7 mouse cellular contexts compared by ENCODE assay signal in genomic region chr7:142918641-142919628, GRCm38 (mm10). TPM values are rescaled to one million over a fixed set of nuclear protein-coding genes. Genes with fewer than 3 reads are reported as not detected.
DNase-seq lines count a peak whose midpoint lies in the region; ATAC-seq and TF ChIP-seq lines count a peak whose summit lies in the region.

No protein-coding gene starts in this region.

- no peak overlapping the region for H3K9ac ChIP-seq in intestine, postnatal 0 days (ENCODE audit: low read depth, low read length)
- H3K9ac ChIP-seq in midbrain, embryonic 14.5 days (replicated peaks; ENCODE audit: low read length): no peak overlapping the region

- intact Hi-C loops in left cerebral cortex, postnatal 4 days (cut with DNase I): no loop called here

- no peaks in the 10 kb centered on the region for H3K9me3 ChIP-seq in intestine, postnatal 0 days (ENCODE audit: control insufficient read depth)
- no peaks in the 10 kb centered on the region for H3K9me3 ChIP-seq in midbrain, embryonic 14.5 days (ENCODE audit: control insufficient read depth, low read length)

- H3K4me1 ChIP-seq in intestine, postnatal 0 days (replicated peaks; ENCODE audit: control insufficient read depth, insufficient read depth, low read length): no peaks in the 10 kb centered on the region
- H3K4me1 ChIP-seq in midbrain, embryonic 14.5 days (ENCODE audit: control insufficient read depth, insufficient read depth, low read length): no peaks in the 10 kb centered on the region

- WGBS in intestine, postnatal 0 days: 40% methylated on average over 8 of the region's 8 CpGs
- WGBS in midbrain, embryonic 14.5 days: 32% methylated on average over 8 of the region's 8 CpGs

- no peak overlapping the region for H3K4me3 ChIP-seq in intestine, postnatal 0 days (ENCODE audit: low read depth, low read length)
- H3K4me3 ChIP-seq in midbrain, embryonic 14.5 days (replicated peaks; ENCODE audit: low read depth, low read length): no peak overlapping the region

- peak; percentile 99 for ATAC-seq in granulocyte monocyte progenitor cell, adult 5-6 weeks (replicated peaks; ENCODE audit: poor library complexity, severe bottlenecking)
- ATAC-seq in intestine, postnatal 0 days: peak; percentile 49
- peak; percentile 34; the same call in 1 of the 2 replicates for ATAC-seq in midbrain, embryonic 14.5 days (ENCODE audit: low FRiP score, low TSS enrichment)

- TF ChIP-seq CTCF in intestine, postnatal 0 days (IDR thresholded peaks at IDR 0.05; ENCODE audit: low read depth): peak; percentile 100

- no peak overlapping the region for H3K27ac ChIP-seq in intestine, postnatal 0 days (ENCODE audit: low read depth, low read length)
- no peak overlapping the region for H3K27ac ChIP-seq in midbrain, embryonic 14.5 days (replicated peaks; ENCODE audit: low read depth, low read length)

- H3K27me3 ChIP-seq in intestine, postnatal 0 days (replicated peaks; ENCODE audit: control insufficient read depth, insufficient read depth, low read length): no peaks in the 10 kb centered on the region
- H3K27me3 ChIP-seq in midbrain, embryonic 14.5 days (ENCODE audit: control insufficient read depth, insufficient read depth, low read length): no peaks in the 10 kb centered on the region

- H3K36me3 ChIP-seq in intestine, postnatal 0 days (ENCODE audit: control insufficient read depth, insufficient read depth): no peaks in the 10 kb centered on the region
- H3K36me3 ChIP-seq in midbrain, embryonic 14.5 days (ENCODE audit: control insufficient read depth, insufficient read depth, low read length): no peaks in the 10 kb centered on the region

- DNase-seq in adrenal gland, adult 8-10 months: peak; percentile 73
- DNase-seq in embryo, embryonic 9.5 days (ENCODE audit: extremely low spot score): peak; percentile 88
- peak; percentile 78 for DNase-seq in left cerebral cortex, postnatal 4 days
- DNase-seq in midbrain, embryonic 14.5 days: peak; percentile 83
- DNase-seq in spleen, adult 18-20 months: peak; percentile 54 to 82

- H3K4me2 ChIP-seq in intestine, postnatal 0 days (replicated peaks; ENCODE audit: low read depth): no peak overlapping the region
- H3K4me2 ChIP-seq in midbrain, embryonic 14.5 days (ENCODE audit: low read length): no peak overlapping the region

RNA-seq across cellular contexts. Expression of gene Th, which starts 12.0 kb away (rescaled TPM):
- 1,000 to 10,000 TPM in 1 of 4 experiments, 100 to 1,000 TPM in 3; 646 to 1,053 (median 762) TPM for total RNA-seq in adrenal gland, adult 8-10 months (2022)
- not detected in 2 replicates for total RNA-seq in granulocyte monocyte progenitor cell, adult 5-6 weeks (2014; fragmentation: Nextera tagmentation)
- total RNA-seq in granulocyte monocyte progenitor cell, adult 5-6 weeks (2017): not detected in 2 replicates
- polyA plus RNA-seq in intestine, postnatal 0 days (2015; fragmentation: Nextera tagmentation; extraction: Ambion mirVana): 0.55 and 0.78 TPM in 2 replicates
- total RNA-seq in left cerebral cortex, postnatal 4 days (2021): 1 to 10 TPM; 1.2 to 1.7 TPM
- 25.9 and 34.2 TPM in 2 replicates for polyA plus RNA-seq in midbrain, embryonic 14.5 days (2014; fragmentation: Nextera tagmentation; extraction: Ambion mirVana)

RNA-seq across cellular contexts. Expression of gene Ascl2, which starts 50.1 kb away (rescaled TPM):
- total RNA-seq in adrenal gland, adult 8-10 months (2022): 1 to 10 TPM in 1 of 4 experiments, under 1 TPM in 1, not detected in 2; 0.75 to 2.0 TPM
- total RNA-seq in granulocyte monocyte progenitor cell, adult 5-6 weeks (2014; fragmentation: Nextera tagmentation): 2.0 TPM in 2 replicates
- 0.34 and 0.82 TPM in 2 replicates for total RNA-seq in granulocyte monocyte progenitor cell, adult 5-6 weeks (2017)
- polyA plus RNA-seq in intestine, postnatal 0 days (2015; fragmentation: Nextera tagmentation; extraction: Ambion mirVana): 5.4 and 6.8 TPM in 2 replicates
- under 1 TPM; 0.50 to 0.62 TPM for total RNA-seq in left cerebral cortex, postnatal 4 days (2021)
- polyA plus RNA-seq in midbrain, embryonic 14.5 days (2014; fragmentation: Nextera tagmentation; extraction: Ambion mirVana): 0.47 and 0.61 TPM in 2 replicates

Comparison
In these comparisons a context has a peak if more than half of its experiments do, and no peak if none do; other contexts are left out.
1. ATAC-seq: peak in every context shown above with its lines; median percentile 99 in granulocyte monocyte progenitor cell, adult 5-6 weeks; 49 in intestine, postnatal 0 days; 34 in midbrain, embryonic 14.5 days.
2. RNA of gene Th, which starts 12.0 kb away (total RNA-seq): 646 to 1,053 TPM in adrenal gland, adult 8-10 months; 1.2 to 1.7 TPM in left cerebral cortex, postnatal 4 days and not detected in granulocyte monocyte progenitor cell, adult 5-6 weeks; every median in the first group is over 100 times any median in the second.
3. Peak in every context shown above with its lines, with median percentiles within 50 percentile points of each other: DNase-seq.